Mouse (Mus musculus) G1E (cell line): Measurements from ENCODE around the gene Morc1. TPM values are rescaled to one million over a fixed set of nuclear protein-coding genes. Genes with fewer than 3 reads are reported as not detected.

ENCODE experiments used
- ATAC-seq: 2 replicates; pipeline ENCODE4 v1.8.0; 2016; ENCODE audit warnings: mild to moderate bottlenecking; ENCODE audit not compliant: insufficient number of reproducible peaks, poor library complexity, low FRiP score, severe bottlenecking; ENCODE audit errors: extremely low read depth
- DNase-seq: peaks from one replicate; pipeline ENCODE4 v3.0.0; 2012; ENCODE audit warnings: low spot score
- H3K27me3 ChIP-seq: 2 replicates; pipeline ENCODE4 v1.6.1; 2012; ENCODE audit warnings: mild to moderate bottlenecking, low read length, inconsistent platforms; ENCODE audit not compliant: insufficient read depth
- H3K36me3 ChIP-seq: replicated peaks from 2 replicates; pipeline ENCODE3; 2012; ENCODE audit warnings: mild to moderate bottlenecking, inconsistent platforms
- H3K4me1 ChIP-seq: 2 replicates; pipeline ENCODE4 v1.6.1; 2012; ENCODE audit warnings: low read depth, low read length, inconsistent platforms, mixed read lengths; ENCODE audit not compliant: insufficient read depth
- H3K4me3 ChIP-seq: 2 replicates; pipeline ENCODE4 v1.5.1; 2012; ENCODE audit warnings: low read depth, mild to moderate bottlenecking, inconsistent platforms, low read length, moderate library complexity, mixed read lengths
- H3K9me3 ChIP-seq: replicated peaks from 2 replicates; pipeline ENCODE4 v1.6.1; 2012; ENCODE audit warnings: inconsistent platforms
- CTCF ChIP-seq: IDR thresholded peaks from 2 replicates; pipeline ENCODE4 v1.5.1; 2012; ENCODE audit warnings: low read depth, low read length, inconsistent platforms, mixed read lengths
- GATA1 ChIP-seq: IDR thresholded peaks from 2 replicates; pipeline ENCODE4 v1.6.1; 2012; ENCODE audit warnings: borderline replicate concordance, low read length, inconsistent platforms, mixed read lengths
- GATA2 ChIP-seq: IDR thresholded peaks from 2 replicates; pipeline ENCODE4 v1.6.1; 2012; ENCODE audit warnings: low read depth, low read length, inconsistent platforms, borderline replicate concordance
- POLR2AphosphoS5 ChIP-seq: IDR thresholded peaks from 2 replicates; pipeline ENCODE4 v1.6.1; 2012; ENCODE audit warnings: low read depth, low read length, inconsistent platforms; ENCODE audit not compliant: insufficient replicate concordance
- TAL1 ChIP-seq: conservative IDR thresholded peaks from 2 replicates; pipeline ENCODE4 v1.6.1; 2012; ENCODE audit warnings: low read depth, low read length, inconsistent platforms, mixed read lengths
- polyA plus RNA-seq: library from polyadenylated mRNA; stranded (reverse); fragments of >175 nt; gene quantifications from 2 replicates; pipeline ENCODE4 v1.2.3, GENCODE M21; 2012
- total RNA-seq, 2 experiments: library from RNA; stranded (forward) in 1 of 2; stranded (reverse) in 1 of 2; fragments of 200-1000 nt in 1 of 2; fragments of >200 nt in 1 of 2; fragmentation: Nextera tagmentation in 1 of 2; gene quantifications; 2 replicates each; pipeline ENCODE4 v1.2.3; 2014 to 2017

The Morc1 gene
- total and polyA plus RNA-seq, 3 experiments = 0.05 TPM; not detected in 2

GRCm38 (mm10) chr16:48446161-48446925 is 15.3 kb downstream of the Morc1 start:
- no peak for ATAC-seq
- TF ChIP-seq CTCF = no peak
- Histone ChIP-seq H3K36me3 (no peaks in the 10 kb centered on the region), H3K4me3 (no peak overlapping the region), H3K9me3 (no peaks in the 10 kb centered on the region), H3K4me1 (no peaks in the 10 kb centered on the region), H3K27me3 (no peaks in the 10 kb centered on the region)
- no peak for DNase-seq

- H3K4me1 ChIP-seq = no peaks in the 10 kb centered on the region
- no peaks in the 10 kb centered on the region for H3K27me3 ChIP-seq
- H3K36me3 ChIP-seq = no peaks in the 10 kb centered on the region
- TF ChIP-seq TAL1 = no peak
- TF ChIP-seq GATA1 = no peak
- no peak for TF ChIP-seq GATA2
- no peak for TF ChIP-seq POLR2AphosphoS5
- TF ChIP-seq CTCF = no peak
- H3K9me3 ChIP-seq = no peaks in the 10 kb centered on the region
- H3K4me3 ChIP-seq = no peak overlapping the region
- ATAC-seq = no peak
- DNase-seq = no peak
These were observed 22.2 kb downstream of the Morc1 start for GRCm38 (mm10) chr16:48453264-48453663.

GRCm38 (mm10) chr16:48473396-48473795 is 42.4 kb downstream of the Morc1 start:
- DNase-seq (no peak), ATAC-seq (no peak)
- no peaks in the 10 kb centered on the region for H3K36me3 ChIP-seq
- H3K4me3 ChIP-seq = no peak overlapping the region
- H3K4me1 ChIP-seq = no peaks in the 10 kb centered on the region
- H3K27me3 ChIP-seq = no peaks in the 10 kb centered on the region
- no peaks in the 10 kb centered on the region for H3K9me3 ChIP-seq
- TF ChIP-seq TAL1 = no peak
- no peak for TF ChIP-seq POLR2AphosphoS5
- TF ChIP-seq GATA2 = no peak
- TF ChIP-seq CTCF = no peak
- TF ChIP-seq GATA1 = no peak

DNA sequence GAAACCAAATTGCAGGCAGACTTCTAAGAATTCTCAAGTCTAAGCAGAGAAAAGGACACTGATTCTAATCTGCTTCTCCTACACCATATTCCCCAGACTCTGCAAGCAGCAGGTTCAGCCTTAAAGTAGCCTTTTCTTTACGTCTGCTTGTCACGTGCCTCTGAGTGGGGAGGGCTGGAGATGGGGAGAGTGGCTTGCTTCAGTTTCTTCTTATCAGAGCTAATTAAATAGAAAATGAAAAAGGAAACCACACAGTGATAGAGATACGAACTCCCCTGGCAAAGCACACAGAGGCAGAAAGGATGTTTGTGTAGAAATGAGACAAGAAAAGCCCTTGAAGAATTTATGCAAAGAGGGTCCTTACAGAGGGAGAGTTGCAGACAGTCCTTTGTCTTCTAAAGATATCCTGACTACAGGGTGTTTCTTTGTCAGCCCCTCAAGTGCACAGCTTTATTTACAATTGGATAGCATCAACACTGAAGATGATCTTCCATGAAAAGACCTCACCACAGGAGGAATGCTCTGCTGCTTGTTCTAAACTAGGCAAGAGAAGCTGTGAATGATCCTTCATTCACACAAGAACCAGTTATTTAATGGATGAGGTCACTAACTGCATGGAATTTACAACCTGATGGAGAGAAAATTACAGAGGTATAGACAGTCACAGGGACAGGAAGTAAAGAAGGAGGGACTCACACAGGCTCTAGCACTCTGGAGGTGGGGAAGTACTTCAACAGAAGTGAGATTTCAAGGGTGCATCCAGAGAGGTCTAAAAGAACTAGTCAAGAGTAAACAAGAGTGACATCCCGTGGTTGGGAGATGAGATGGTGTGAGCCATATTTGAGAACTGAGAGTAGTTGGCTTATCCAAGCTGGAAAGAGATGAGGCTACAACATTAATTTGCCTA is 44.1 kb downstream of the Morc1 start:
- TF ChIP-seq TAL1 = no peak
- TF ChIP-seq GATA2 = no peak
- no peak for TF ChIP-seq POLR2AphosphoS5
- TF ChIP-seq GATA1 = no peak
- no peak for TF ChIP-seq CTCF
- DNase-seq = no peak
- H3K36me3 ChIP-seq = no peaks in the 10 kb centered on the region
- H3K27me3 ChIP-seq = no peaks in the 10 kb centered on the region
- no peaks in the 10 kb centered on the region for H3K9me3 ChIP-seq
- H3K4me1 ChIP-seq = no peaks in the 10 kb centered on the region
- ATAC-seq = no peak
- H3K4me3 ChIP-seq = no peak overlapping the region

- DNase-seq (no peak), ATAC-seq (no peak)
- Histone ChIP-seq H3K27me3 (no peaks in the 10 kb centered on the region), H3K36me3 (no peaks in the 10 kb centered on the region), H3K9me3 (no peaks in the 10 kb centered on the region), H3K4me3 (no peak overlapping the region), H3K4me1 (no peaks in the 10 kb centered on the region)
- no peak for TF ChIP-seq POLR2AphosphoS5
- TF ChIP-seq GATA2 = no peak
- TF ChIP-seq CTCF = no peak
- no peak for TF ChIP-seq TAL1
- TF ChIP-seq GATA1 = no peak
These were observed 48.3 kb downstream of the Morc1 start for GRCm38 (mm10) chr16:48479266-48479848.

GRCm38 (mm10) chr16:48516776-48517499 is 85.9 kb downstream of the Morc1 start:
- Histone ChIP-seq H3K4me1 (no peaks in the 10 kb centered on the region), H3K4me3 (no peak overlapping the region), H3K36me3 (no peaks in the 10 kb centered on the region), H3K27me3 (no peaks in the 10 kb centered on the region), H3K9me3 (no peaks in the 10 kb centered on the region)
- DNase-seq (no peak), ATAC-seq (no peak)
- TF ChIP-seq GATA1 (no peak), POLR2AphosphoS5 (no peak), CTCF (no peak), TAL1 (no peak), GATA2 (no peak)
